In genomic region chr7:90386885-90387459, GRCm38 (mm10) we compare ENCODE assay signal across 8 mouse cellular contexts. TPM values are rescaled to one million over a fixed set of nuclear protein-coding genes. Genes with fewer than 3 reads are reported as not detected.
A peak's percentile ranks its signal among the peaks of the same experiment; 100 is the strongest.
DNase-seq lines count a peak whose midpoint lies in the region; ATAC-seq lines count a peak whose summit lies in the region.

No protein-coding gene starts in this region.

- H3K9me3 ChIP-seq in embryonic facial prominence, embryonic 14.5 days (ENCODE audit: control insufficient read depth, low read length): no peaks in the 10 kb centered on the region
- no peaks in the 10 kb centered on the region for H3K9me3 ChIP-seq in heart, embryonic 15.5 days (replicated peaks)

- no peaks in the 10 kb centered on the region for H3K36me3 ChIP-seq in embryonic facial prominence, embryonic 14.5 days (ENCODE audit: control insufficient read depth, insufficient read depth, low read length)
- H3K36me3 ChIP-seq in heart, embryonic 15.5 days: no peaks in the 10 kb centered on the region

- H3K27me3 ChIP-seq in embryonic facial prominence, embryonic 14.5 days (replicated peaks; ENCODE audit: control insufficient read depth, insufficient read depth, low read length): no peaks in the 10 kb centered on the region
- no peaks in the 10 kb centered on the region for H3K27me3 ChIP-seq in heart, embryonic 15.5 days

- peak overlapping the region; percentile 14; the same call in 1 of the 2 replicates for H3K4me3 ChIP-seq in embryonic facial prominence, embryonic 14.5 days (ENCODE audit: low read depth, low read length)
- H3K4me3 ChIP-seq in heart, embryonic 15.5 days: peak overlapping the region; percentile 30

- peaks cover 4% of the 10 kb centered on the region; the same call in 1 of the 2 replicates for H3K4me1 ChIP-seq in embryonic facial prominence, embryonic 14.5 days (ENCODE audit: control insufficient read depth, insufficient read depth, low read length)
- H3K4me1 ChIP-seq in heart, embryonic 15.5 days (replicated peaks): peaks cover 30% of the 10 kb centered on the region

- peak overlapping the region; percentile 43 for H3K4me2 ChIP-seq in embryonic facial prominence, embryonic 14.5 days (ENCODE audit: low read depth, low read length)
- peak overlapping the region; percentile 55 for H3K4me2 ChIP-seq in heart, embryonic 15.5 days

- no peak overlapping the region for H3K27ac ChIP-seq in embryonic facial prominence, embryonic 14.5 days (replicated peaks; ENCODE audit: low read depth, low read length)
- peak overlapping the region; percentile 78 for H3K27ac ChIP-seq in heart, embryonic 15.5 days

- H3K9ac ChIP-seq in embryonic facial prominence, embryonic 14.5 days (ENCODE audit: low read depth, low read length): no peak overlapping the region
- no peak overlapping the region for H3K9ac ChIP-seq in heart, embryonic 15.5 days

- peak; percentile 17 for DNase-seq in gastrocnemius, adult 18-20 months (ENCODE audit: low spot score)
- no peak for DNase-seq in gastrocnemius, adult 8-10 months (ENCODE audit: low spot score in 2 of 2)
- DNase-seq in embryonic facial prominence, embryonic 14.5 days (ENCODE audit: low spot score): peak; percentile 84
- DNase-seq in left cerebral cortex, adult 8-10 months (ENCODE audit: low spot score in 2 of 2): peak; percentile 36 to 57
- peak; percentile 71 for DNase-seq in right cerebral cortex, adult 18-20 months
- no peak for DNase-seq in spleen, postnatal 10 days (ENCODE audit: low spot score in 2 of 2)
- DNase-seq in cerebellum, adult 9-10 months: no peak

- 12% methylated on average over 8 of the region's 8 CpGs for WGBS in embryonic facial prominence, embryonic 14.5 days
- 13% methylated on average over 8 of the region's 8 CpGs for WGBS in heart, embryonic 15.5 days

- ATAC-seq in embryonic facial prominence, embryonic 14.5 days (ENCODE audit: low read depth): peak; percentile 84
- ATAC-seq in heart, embryonic 15.5 days (replicated peaks; ENCODE audit: insufficient number of reproducible peaks, insufficient read depth, low FRiP score, low read depth): peak; percentile 47; the same call in 1 of the 2 replicates

RNA-seq across cellular contexts. Expression of gene Ccdc89, which starts 39.4 kb away (rescaled TPM):
- total RNA-seq in gastrocnemius, adult 18-20 months (2021): under 1 TPM; 0.09 to 0.11 TPM
- total RNA-seq in gastrocnemius, adult 8-10 months (2022): not detected
- polyA plus RNA-seq in embryonic facial prominence, embryonic 14.5 days (2014; fragmentation: Nextera tagmentation; extraction: Ambion mirVana): 1.9 and 2.1 TPM in 2 replicates
- polyA plus RNA-seq in heart, embryonic 15.5 days (2015; fragmentation: Nextera tagmentation; extraction: Ambion mirVana): 0.67 and 0.70 TPM in 2 replicates
- total RNA-seq in left cerebral cortex, adult 8-10 months (2022): 1 to 10 TPM in 2 of 4 experiments, under 1 TPM in 2; 0.82 to 1.1 (median 0.98) TPM

RNA-seq across cellular contexts. Expression of gene Crebzf, which starts 55.6 kb away (rescaled TPM):
- 10 to 100 TPM; 12.5 to 13.6 TPM for total RNA-seq in gastrocnemius, adult 18-20 months (2021)
- total RNA-seq in gastrocnemius, adult 8-10 months (2022): 10 to 100 TPM; 15.3 to 17.7 (median 15.8) TPM
- 44.9 and 51.9 TPM in 2 replicates for polyA plus RNA-seq in embryonic facial prominence, embryonic 14.5 days (2014; fragmentation: Nextera tagmentation; extraction: Ambion mirVana)
- 17.0 and 18.5 TPM in 2 replicates for polyA plus RNA-seq in heart, embryonic 15.5 days (2015; fragmentation: Nextera tagmentation; extraction: Ambion mirVana)
- total RNA-seq in left cerebral cortex, adult 8-10 months (2022): 10 to 100 TPM; 67.4 to 93.4 (median 75.2) TPM

Comparison
In these comparisons a context has a peak if more than half of its experiments do, and no peak if none do; other contexts are left out.
1. DNase-seq: peak in gastrocnemius, adult 18-20 months (single experiment), embryonic facial prominence, embryonic 14.5 days (single experiment), left cerebral cortex, adult 8-10 months (2 of 2) and right cerebral cortex, adult 18-20 months (single experiment); none in gastrocnemius, adult 8-10 months (0 of 2), spleen, postnatal 10 days (0 of 2) and cerebellum, adult 9-10 months (single experiment).